Mouse (Mus musculus): ENCODE data around the gene Olfr1417. TPM values are rescaled to one million over a fixed set of nuclear protein-coding genes. Genes with fewer than 3 reads are reported as not detected.
A peak's percentile ranks its signal among the peaks of the same experiment; 100 is the strongest.

The Olfr1417 gene
- total and polyA plus RNA-seq, 3 experiments, result not detected

- Histone ChIP-seq H3K36me3 (ENCODE audit: control insufficient read depth in 1 of 2, insufficient read depth in 2 of 2, low read length in 2 of 2) (no peaks in the 10 kb centered on the region), H3K27ac (ENCODE audit: control insufficient read depth, low read depth, low read length) (no peak within 1 kb of the TSS), H3K9ac (ENCODE audit: control insufficient read depth, low read depth, low read length, poor library complexity, severe bottlenecking) (no peak within 1 kb of the TSS), H3K4me1 (ENCODE audit: control insufficient read depth in 1 of 2, insufficient read depth in 2 of 2, low read length in 2 of 2) (no peaks in the 10 kb centered on the region), H3K4me3 (ENCODE audit: control insufficient read depth in 1 of 2, insufficient read depth in 1 of 2, low read depth in 2 of 2, low read length in 2 of 2) (no peak within 1 kb of the TSS), H3K79me2 (ENCODE audit: control insufficient read depth, insufficient read depth, low read length, poor library complexity) (no peaks in the 10 kb centered on the region), H3K9me3 (replicated peaks; ENCODE audit: insufficient read depth, low read length) (no peaks in the 10 kb centered on the region), H3K27me3 (ENCODE audit: control insufficient read depth in 1 of 2, insufficient read depth in 2 of 2, low read length in 2 of 2) (peaks cover 0 to 1% of the 10 kb centered on the region in 2 experiments; a peak in 2 of 4 replicates)
- no peak for TF ChIP-seq POLR2AphosphoS2 (IDR thresholded peaks at IDR 0.05; ENCODE audit: low read length)
- DNase-seq (ENCODE audit: low read depth, low spot score), result no peak
Observed at GRCm38 (mm10) chr19:11875006-11875405, 36.0 kb upstream of the Olfr1417 start, which contains the start of gene Olfr1419. Olfr1419 (minus strand) TSS chr19:11875106.

- no peaks in the 10 kb centered on the region for H3K9me3 ChIP-seq (replicated peaks; ENCODE audit: insufficient read depth, low read length)
- peak; percentile 50 for TF ChIP-seq SMC3 (IDR thresholded peaks at IDR 0.05; ENCODE audit: low read depth, low read length)
- peak; percentile 58 for TF ChIP-seq RAD21 (IDR thresholded peaks at IDR 0.05; ENCODE audit: low read depth, low read length)
- peak; percentile 19 to 54 (median 33); a peak in 3 of 6 replicates for TF ChIP-seq CTCF (IDR thresholded peaks at IDR 0.05 in 2 of 3, conservative IDR thresholded peaks at IDR 0.05 in 1 of 3; ENCODE audit: control insufficient read depth in 1 of 3, insufficient read depth in 1 of 3, low read depth in 2 of 3, low read length in 3 of 3, poor library complexity in 1 of 3, severe bottlenecking in 1 of 3)
- TF ChIP-seq JUND (IDR thresholded peaks at IDR 0.05; ENCODE audit: low read depth, low read length), result no peak
- TF ChIP-seq BHLHE40 (IDR thresholded peaks at IDR 0.05; ENCODE audit: borderline replicate concordance, low read depth, low read length), result no peak
- no peak for TF ChIP-seq ZMIZ1 (IDR thresholded peaks at IDR 0.05; ENCODE audit: low read depth, low read length)
- H3K4me1 ChIP-seq (ENCODE audit: control insufficient read depth in 1 of 2, insufficient read depth in 2 of 2, low read length in 2 of 2), result no peaks in the 10 kb centered on the region
- no peaks in the 10 kb centered on the region for H3K79me2 ChIP-seq (ENCODE audit: control insufficient read depth, insufficient read depth, low read length, poor library complexity)
- H3K36me3 ChIP-seq (ENCODE audit: control insufficient read depth in 1 of 2, insufficient read depth in 2 of 2, low read length in 2 of 2), result no peaks in the 10 kb centered on the region
- peak; percentile 25 for DNase-seq (ENCODE audit: low read depth, low spot score)
- peaks cover 2% of the 10 kb centered on the region in 2 experiments for H3K27me3 ChIP-seq (ENCODE audit: control insufficient read depth in 1 of 2, insufficient read depth in 2 of 2, low read length in 2 of 2)
- H3K9ac ChIP-seq (ENCODE audit: control insufficient read depth, low read depth, low read length, poor library complexity, severe bottlenecking), result no peak overlapping the region
- no peak overlapping the region for H3K4me3 ChIP-seq (ENCODE audit: control insufficient read depth in 1 of 2, insufficient read depth in 1 of 2, low read depth in 2 of 2, low read length in 2 of 2)
- H3K27ac ChIP-seq (ENCODE audit: control insufficient read depth, low read depth, low read length), result no peak overlapping the region
Observed at GRCm38 (mm10) chr19:11867837-11868236, 28.8 kb upstream of the Olfr1417 start.

GRCm38 (mm10) chr19:11860966-11861365 is 21.9 kb upstream of the Olfr1417 start, which contains the start of gene Olfr1418:
Olfr1418 (minus strand) TSS chr19:11861066.
- H3K9ac ChIP-seq (ENCODE audit: control insufficient read depth, low read depth, low read length, poor library complexity, severe bottlenecking), result no peak within 1 kb of the TSS
- no peak for TF ChIP-seq EP300 (IDR thresholded peaks at IDR 0.05; ENCODE audit: low read depth in 1 of 2, low read length in 2 of 2)
- no peak for TF ChIP-seq TAL1 (IDR thresholded peaks at IDR 0.05; ENCODE audit: low read length)
- TF ChIP-seq GATA1 (IDR thresholded peaks at IDR 0.05; ENCODE audit: low read depth, low read length), result no peak
- no peak for TF ChIP-seq MYC (IDR thresholded peaks at IDR 0.05; ENCODE audit: low read depth, low read length)
- TF ChIP-seq JUND (IDR thresholded peaks at IDR 0.05; ENCODE audit: low read depth, low read length), result no peak
- no peak for TF ChIP-seq MYB (IDR thresholded peaks at IDR 0.05; ENCODE audit: low read depth, low read length)
- no peak for TF ChIP-seq CHD2 (IDR thresholded peaks at IDR 0.05; ENCODE audit: low read length)
- TF ChIP-seq TCF12 (IDR thresholded peaks at IDR 0.05; ENCODE audit: low read depth, low read length), result no peak
- TF ChIP-seq ZC3H11A (IDR thresholded peaks at IDR 0.05; ENCODE audit: low read depth, low read length), result no peak
- TF ChIP-seq MXI1 (IDR thresholded peaks at IDR 0.05; ENCODE audit: low read depth, low read length), result no peak
- no peak for TF ChIP-seq ZNF384 (IDR thresholded peaks at IDR 0.05; ENCODE audit: low read depth, low read length)
- no peak for TF ChIP-seq BHLHE40 (IDR thresholded peaks at IDR 0.05; ENCODE audit: borderline replicate concordance, low read depth, low read length)
- TF ChIP-seq ZKSCAN1 (IDR thresholded peaks at IDR 0.05; ENCODE audit: low read depth, low read length), result no peak
- no peak for TF ChIP-seq USF1 (IDR thresholded peaks at IDR 0.05; ENCODE audit: low read depth, low read length)
- TF ChIP-seq NELFE (IDR thresholded peaks at IDR 0.05; ENCODE audit: low read depth, low read length), result no peak
- no peak within 1 kb of the TSS for H3K27ac ChIP-seq (ENCODE audit: control insufficient read depth, low read depth, low read length)
- no peaks in the 10 kb centered on the region for H3K36me3 ChIP-seq (ENCODE audit: control insufficient read depth in 1 of 2, insufficient read depth in 2 of 2, low read length in 2 of 2)
- no peaks in the 10 kb centered on the region for H3K79me2 ChIP-seq (ENCODE audit: control insufficient read depth, insufficient read depth, low read length, poor library complexity)
- H3K4me1 ChIP-seq (ENCODE audit: control insufficient read depth in 1 of 2, insufficient read depth in 2 of 2, low read length in 2 of 2), result no peaks in the 10 kb centered on the region
- no peak for DNase-seq (ENCODE audit: low read depth, low spot score)
- no peaks in the 10 kb centered on the region for H3K9me3 ChIP-seq (replicated peaks; ENCODE audit: insufficient read depth, low read length)
- H3K27me3 ChIP-seq (ENCODE audit: control insufficient read depth in 1 of 2, insufficient read depth in 2 of 2, low read length in 2 of 2), result peaks cover 1 to 2% of the 10 kb centered on the region in 2 experiments; a peak in 2 of 4 replicates
- no peak within 1 kb of the TSS for H3K4me3 ChIP-seq (ENCODE audit: control insufficient read depth in 1 of 2, insufficient read depth in 1 of 2, low read depth in 2 of 2, low read length in 2 of 2)
